Mouse (Mus musculus) cerebellum, postnatal 25 days (tissue): Measurements from ENCODE around the gene Carmil3.

ENCODE experiments used
- DNase-seq, 2 experiments: peaks; one replicate each; pipeline ENCODE4 v3.0.0; 2021; ENCODE audit warnings: mixed read lengths in 2 of 2

Carmil3 gene

DNA sequence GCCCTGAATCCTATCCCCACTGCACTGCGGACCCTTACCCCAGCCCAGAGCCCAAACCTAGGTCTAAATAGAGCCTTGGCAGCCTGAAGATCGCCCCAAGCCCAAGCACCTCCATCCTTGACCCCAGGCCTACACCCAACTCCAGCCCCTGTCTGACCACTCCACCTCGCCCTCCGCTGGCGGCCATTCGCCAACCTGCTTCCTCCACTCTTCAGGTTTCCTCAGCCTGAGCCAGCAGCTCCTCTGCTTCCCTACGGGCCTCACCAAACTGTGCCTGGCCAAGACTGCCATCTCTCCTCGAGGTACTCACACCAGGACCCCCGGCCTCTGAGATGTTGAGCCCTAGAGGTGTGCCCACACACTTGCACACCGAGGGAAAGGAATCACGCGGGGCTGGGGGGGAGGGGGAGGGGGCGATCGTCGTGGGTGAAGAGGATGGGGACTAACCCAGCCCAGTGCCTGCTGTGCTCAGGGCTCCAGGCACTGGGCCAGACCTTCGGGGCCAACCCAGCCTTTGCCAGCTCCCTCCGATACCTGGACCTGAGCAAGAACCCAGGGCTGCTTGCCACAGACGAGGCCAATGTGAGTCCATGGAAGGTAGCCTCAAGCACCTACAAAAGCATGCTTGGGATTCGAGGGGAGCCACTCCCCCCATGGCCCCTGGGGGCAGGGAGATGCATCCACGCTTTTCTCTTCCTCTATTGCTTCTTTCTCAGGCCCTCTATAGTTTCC, 5.2 kb downstream of the Carmil3 start:
- DNase-seq: peak; percentile 73 to 82

DNA sequence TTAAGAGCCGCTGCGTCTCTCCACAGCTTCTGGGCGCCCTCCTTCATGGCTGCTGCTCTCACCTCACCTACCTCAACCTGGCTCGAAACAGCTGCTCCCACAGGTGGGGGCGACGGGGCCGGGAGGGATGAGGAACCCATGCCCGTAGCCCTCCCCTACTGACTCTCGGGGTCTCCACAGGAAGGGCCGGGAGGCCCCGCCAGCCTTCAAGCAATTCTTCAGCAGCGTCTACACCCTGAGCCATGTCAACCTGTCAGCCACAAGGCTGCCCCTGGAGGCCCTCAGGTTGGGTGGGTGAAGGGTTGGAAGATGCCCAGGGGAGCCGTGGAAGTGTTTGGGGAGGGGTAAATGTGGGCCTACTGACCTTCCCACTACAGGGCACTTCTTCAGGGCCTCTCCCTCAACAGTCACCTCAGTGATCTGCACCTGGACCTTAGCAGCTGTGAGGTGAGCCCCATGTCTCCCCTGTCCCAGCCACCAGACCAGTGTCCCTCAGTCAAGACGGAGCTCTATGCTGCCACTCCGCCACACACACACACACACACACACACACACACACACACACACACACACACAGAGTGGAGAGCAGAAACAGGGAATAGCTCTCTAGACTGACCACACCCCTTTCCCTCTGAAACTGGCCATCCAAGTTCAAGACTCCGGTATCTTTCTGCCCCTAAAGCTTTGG, 6.5 kb downstream of the Carmil3 start:
- DNase-seq: no peak

DNA sequence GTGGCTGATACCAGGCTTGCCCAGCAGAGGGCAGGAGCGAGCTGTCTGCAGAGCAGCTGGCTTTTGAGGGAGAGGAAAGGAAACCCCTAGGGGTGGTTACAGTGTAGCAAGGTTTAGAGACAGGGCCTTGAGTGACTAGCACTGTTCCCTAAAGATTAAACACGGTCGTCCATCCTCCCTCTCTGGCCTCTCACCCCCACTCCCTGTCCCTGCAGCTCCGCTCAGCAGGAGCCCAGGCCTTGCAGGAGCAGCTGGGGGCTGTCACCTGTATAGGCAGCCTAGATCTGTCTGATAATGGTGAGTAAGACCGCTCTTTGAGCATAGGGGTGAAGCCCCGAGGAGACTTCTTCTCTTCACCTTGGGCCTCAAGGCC, 7.0 kb downstream of the Carmil3 start:
- DNase-seq: peak; percentile 94 to 95

DNA sequence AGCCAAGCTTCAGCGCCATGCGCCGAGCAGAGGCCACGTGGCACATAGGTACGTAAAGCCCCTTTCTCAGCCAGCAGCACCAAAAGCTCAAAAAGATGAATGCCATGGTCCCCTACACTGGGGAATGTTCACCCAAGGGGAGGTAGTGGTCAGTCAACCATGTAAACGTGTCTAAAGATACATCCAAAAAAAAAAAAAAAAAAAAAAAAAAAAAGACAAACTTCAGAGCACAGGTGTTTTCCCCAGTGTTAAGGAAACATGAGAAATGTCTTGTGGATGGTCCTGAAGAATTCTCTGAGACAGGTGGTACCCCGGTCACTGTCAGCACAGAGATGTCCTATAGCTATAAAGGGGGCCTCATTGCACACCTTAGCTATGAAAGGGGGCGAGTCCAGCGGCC, 15.2 kb downstream of the Carmil3 start:
- no peak for DNase-seq

DNA sequence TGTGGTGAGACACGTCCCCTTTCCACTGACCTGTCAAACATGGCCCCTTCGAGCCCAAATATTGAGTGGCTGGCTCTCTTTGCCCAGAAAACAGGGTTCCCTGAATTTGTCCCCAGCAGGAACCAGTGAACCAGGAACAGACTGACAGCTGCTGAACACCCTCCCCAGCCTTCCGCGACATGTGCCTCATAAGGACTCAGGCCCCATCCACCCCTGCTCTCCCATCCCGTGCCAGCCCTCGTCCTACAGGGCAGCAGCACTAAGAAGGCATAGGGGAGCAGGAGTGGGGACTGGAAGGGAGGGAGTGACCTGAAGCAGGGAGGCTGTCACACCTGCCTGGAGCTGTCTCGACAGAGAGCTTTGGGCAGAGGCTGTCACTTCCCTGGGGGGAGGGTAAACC, 17.4 kb downstream of the Carmil3 start:
- DNase-seq: no peak

DNA sequence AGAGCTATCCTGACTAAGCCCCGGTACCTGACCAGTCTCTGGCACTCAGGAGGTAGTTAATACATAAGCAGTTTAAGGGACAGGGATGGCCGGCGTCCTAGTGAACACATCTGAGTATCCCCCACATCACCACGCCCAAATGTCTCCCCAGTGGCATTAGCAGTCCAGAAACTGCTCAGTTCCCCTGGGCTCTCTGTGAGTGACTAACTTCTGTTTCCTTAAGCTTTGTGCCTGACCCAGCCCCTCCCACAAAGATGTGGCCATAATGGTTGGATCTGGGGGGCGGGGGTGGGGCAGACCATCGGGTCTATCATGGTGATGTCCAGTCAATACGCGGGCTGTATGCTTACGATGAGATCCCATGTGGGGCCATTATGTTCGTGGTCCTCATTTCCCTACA, 19.1 kb downstream of the Carmil3 start:
- no peak for DNase-seq

DNA sequence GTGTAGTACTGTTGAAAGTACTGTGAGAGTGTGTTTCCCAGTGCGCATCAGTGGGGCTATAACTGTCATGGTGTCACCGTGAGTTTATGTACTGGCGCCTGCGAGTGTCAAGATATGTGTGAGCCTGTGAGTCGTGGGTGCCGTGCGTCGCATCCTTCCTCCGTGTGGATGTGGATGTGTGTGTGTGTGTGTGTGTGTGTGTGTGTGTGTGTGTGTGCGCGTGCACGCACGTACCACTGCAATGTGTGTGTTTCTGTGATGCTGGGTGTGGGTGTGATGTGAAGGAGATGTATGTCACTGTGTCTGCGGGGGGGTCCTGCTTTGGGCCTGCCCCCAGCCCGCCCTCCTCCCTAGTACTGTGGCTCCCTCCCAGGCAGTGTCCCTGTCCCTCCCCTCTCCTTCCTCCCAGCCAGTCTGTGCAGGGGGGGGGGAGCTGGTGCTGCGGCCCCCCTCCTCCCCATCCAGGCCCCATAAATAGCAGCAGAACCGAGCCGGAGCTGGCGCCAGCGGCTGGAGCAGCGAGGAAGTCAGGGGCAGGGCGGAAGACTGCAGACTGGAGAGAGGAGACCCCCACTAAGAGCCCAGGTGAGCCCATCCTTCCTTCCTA, 19.8 kb downstream of the Carmil3 start, which contains the start of gene Cpne6:
Cpne6 (plus strand) TSS at position 321 of the 607 bp plus-strand sequence.
- DNase-seq: no peak

DNA sequence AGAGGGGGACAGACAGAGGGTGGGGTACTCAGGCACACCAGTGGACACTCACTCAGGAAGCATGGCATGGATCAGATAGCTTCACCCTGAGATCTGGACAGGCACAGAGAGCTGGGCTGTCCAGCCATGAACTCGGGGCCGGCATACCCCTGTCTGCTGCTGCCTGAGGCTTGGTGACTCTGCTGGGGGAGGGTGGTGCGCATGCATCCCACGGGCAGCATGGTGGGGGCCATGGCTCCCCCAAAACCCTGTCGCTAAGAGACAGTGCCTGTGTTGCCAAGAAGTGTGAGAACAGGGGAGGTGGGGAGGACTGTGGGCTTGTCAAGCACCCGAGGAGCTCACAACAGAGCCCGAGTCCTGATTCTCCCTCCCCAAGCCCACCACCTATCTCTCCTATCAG, 20.6 kb downstream of the Carmil3 start:
- no peak for DNase-seq

DNA sequence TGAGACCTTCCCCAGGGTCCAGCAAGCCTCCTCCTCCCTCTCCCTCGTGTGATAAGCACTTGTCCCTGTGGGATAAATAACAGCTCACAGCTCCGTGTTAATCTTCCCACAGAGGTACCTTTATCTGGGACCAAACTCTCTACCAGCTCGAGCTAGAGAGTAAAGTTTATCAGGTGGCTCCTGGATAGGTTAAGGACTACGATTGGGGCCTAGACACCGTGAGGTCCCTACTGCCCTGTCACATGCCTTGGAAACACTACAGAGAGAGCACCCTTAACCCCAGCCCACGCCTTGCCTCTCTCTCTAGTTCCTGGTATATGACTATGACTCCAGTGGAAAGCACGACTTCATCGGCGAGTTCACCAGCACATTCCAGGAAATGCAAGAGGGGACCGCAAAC, 23.5 kb downstream of the Carmil3 start:
- no peak for DNase-seq

DNA sequence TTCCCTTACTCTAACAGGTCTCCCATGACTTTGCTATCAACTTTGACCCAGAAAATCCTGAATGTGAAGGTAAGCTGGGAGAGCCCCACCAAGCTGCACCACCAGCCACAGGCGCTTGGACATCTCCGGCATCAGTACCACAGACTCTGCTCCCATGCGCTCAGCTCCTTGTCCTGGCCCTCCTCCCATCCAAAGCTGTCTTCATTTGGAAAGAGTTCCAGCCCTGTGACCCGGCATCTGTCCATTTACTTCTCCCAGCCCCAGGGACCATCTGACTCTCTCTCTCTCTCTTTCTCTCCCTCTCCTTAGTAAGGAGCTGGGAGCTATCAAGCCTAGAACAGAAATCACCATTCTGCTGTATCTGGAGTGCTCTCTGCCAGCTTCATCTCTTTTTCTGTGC, 25.4 kb downstream of the Carmil3 start:
- DNase-seq: no peak

DNA sequence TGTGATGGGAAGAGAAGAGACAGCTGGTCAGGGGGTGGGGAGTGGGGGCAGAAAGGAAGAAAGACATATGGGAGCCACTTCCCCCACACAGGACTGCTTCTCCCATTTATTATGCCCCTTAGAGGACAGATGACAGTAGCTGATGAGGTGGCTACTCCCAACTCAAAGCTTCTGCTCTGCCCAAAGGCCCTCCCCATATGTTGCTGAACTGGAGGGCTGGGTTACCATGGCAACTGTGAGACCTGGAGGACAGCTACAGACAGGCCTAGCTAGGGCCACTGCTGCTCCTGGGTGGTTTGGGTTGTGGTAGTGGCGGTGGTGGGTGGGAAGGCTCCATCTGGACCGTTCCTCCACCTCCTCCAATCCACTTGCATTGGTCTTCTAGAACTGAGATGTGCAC, 28.4 kb downstream of the Carmil3 start:
- no peak for DNase-seq

DNA sequence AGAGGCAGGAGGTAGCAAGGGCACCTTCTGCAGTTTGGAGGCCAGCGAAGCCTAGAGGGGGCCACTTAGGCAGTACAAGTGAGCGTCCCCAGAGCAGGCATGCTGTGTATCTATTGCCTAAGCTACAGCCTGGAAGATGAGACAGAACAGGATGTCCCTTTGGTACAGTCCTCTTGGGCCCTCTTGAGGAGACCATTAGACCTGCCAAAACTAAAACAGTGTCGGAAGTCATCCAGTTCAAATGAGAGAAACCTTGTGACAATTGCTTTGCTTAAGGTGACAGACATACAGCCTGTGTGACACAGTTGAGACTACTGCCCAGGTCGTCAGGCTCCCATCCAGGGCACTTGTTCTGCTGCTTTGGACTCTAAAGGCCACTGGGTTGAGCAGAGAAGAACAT, 29.2 kb downstream of the Carmil3 start:
- no peak for DNase-seq

DNA sequence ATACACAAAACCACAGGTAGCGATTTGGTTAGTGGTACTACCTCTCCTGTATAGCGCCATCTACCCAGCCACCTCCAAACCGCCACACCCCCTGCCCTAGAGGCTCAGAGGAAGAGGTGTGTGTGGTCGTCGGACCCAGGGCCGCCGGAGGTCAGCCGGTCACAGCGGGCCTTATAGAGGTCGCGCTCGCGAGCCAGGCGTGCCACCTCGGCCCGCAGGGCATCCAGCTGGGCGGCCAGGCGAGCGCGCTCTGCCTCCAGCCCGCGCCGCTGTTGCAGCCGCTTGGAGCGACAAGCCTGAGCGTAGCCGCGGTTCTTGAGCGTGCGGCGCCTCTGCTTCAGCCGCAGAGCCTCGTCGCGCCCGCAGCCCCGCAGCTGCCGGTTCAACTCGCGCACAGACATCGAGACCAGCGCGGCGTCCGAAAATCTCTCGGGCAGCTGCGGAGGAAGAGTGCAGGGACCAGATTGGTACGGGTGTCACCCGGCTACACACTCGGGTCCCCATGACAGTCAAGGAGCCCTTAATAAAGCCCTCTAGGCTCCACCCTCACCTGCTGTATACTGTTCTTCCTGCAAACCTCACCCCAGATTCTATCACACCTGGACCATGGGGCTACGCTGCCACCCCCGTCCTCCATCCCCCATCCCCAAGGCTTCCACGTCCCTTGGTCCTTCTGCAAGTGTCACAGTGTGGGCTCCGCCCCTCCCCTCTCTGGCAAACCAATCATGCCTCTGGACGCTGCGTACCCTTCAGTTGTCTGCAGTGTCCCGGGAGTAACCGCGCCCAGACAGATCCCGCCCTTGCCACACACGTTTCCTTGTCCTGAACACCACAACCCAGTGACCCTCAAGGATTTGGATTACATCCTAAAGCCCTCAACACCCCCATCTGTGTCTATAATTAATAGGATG, 30.3 kb downstream of the Carmil3 start:
- DNase-seq: peak; percentile 69 to 76

DNA sequence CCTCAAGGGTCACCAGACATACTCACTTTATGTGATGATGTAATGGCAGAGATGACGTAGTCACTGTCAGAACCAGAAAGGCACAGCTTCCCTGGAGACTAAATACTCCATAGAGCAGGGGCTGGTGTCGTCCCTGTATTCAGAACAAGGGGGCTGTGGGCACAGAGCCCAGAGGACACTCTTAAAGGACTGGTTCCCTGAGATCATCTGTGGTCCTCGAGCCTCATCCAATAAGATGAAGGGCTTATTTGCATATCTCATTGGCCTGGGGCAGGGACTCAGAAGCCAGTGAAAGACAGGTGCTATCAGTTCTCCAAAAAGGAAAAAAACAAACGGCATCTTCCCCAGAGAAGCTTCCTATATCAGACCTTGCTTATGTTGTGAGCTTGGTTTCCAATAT, 33.6 kb downstream of the Carmil3 start:
- DNase-seq: no peak

DNA sequence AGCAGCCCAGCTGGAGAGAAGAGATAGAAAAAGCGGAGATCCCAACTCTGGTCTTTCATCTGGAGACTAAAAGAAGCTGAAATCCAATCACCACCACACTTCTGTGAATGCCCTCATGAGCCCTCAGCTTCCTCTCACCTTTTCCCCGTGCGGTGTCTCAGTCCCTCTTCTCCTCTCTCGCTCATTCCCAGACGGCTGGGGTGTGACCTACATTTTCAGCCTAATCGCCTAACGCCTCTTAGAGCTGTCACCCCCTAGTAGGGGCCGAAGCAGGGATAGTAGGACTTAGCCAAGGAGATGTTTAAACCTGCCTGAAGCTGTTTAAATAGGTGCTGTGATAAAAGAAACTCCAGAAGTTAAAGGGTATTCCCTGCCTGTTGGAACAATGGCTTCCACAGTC, 34.3 kb downstream of the Carmil3 start, which contains the start of gene Nrl:
Nrl (minus strand) TSS at position 197 of the 400 bp plus-strand sequence.
- no peak for DNase-seq

DNA sequence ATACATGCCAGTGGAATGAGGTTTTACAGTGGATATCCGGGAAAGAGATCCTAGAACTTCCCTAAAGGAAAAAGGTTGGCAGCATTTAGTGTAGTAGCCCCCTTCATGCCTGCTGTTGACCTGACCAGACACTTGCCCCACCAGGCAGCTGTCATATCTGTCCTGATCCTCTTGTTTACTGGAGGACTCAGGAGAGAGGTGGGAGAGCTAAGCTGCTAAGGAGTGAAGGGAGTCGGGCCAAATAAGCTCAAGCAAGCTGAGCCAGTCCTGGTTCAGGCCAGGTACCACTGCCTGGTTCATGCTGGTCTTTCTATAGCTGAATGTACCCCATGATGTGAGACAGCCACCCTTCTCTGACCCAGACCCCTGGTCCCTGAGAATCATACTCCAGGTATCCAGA, 36.2 kb downstream of the Carmil3 start:
- DNase-seq: no peak

DNA sequence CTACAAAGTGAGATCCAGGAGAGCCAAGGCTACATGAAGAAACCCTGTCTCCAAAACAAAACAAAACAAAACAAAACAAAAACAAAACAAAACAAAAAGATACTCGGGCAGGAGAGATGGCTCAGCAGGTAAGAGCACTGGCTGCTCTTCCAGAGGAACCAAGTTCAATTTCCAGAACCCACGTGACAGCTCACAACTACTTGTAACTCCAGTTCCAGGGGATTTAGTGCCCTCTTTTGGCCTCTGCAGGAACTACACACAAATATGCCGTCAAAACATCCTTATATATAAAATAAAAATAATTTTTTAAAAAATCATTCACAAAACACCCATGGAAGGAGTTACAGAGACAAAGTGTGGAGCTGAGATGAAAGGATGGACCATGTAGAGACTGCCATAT, 37.5 kb downstream of the Carmil3 start:
- DNase-seq: peak in 1 of 2 experiments; percentile 59

DNA sequence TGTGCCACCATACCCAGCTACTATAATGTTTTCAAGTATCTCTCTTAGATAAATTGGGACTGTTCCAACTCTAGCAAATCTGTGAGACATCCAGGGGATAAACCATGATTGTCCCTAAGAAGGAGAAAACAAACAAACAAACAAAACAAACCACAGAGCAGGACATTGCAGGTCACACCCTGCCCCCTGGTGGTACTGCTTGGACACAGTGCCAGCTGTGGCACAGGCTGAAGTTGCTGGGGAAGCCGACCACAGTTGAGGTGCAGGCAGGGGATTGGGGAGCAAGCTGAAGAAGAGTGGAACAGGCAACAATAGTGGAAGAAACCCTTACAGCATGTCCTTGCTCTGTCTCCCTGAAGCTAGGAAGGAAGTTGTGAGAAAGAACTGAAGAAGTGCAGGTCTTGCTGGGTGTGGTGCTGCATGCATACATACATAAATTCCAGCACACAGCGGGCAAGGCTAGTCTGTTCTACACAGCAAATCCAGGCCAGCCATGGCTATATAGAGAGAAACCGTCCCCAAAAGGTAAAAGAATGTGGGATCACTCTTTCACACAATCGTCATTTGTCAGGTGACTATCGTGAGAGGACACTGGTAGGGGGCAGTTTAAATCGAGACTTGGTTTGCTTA, 45.8 kb downstream of the Carmil3 start:
- DNase-seq: peak in 1 of 2 experiments; percentile 66

DNA sequence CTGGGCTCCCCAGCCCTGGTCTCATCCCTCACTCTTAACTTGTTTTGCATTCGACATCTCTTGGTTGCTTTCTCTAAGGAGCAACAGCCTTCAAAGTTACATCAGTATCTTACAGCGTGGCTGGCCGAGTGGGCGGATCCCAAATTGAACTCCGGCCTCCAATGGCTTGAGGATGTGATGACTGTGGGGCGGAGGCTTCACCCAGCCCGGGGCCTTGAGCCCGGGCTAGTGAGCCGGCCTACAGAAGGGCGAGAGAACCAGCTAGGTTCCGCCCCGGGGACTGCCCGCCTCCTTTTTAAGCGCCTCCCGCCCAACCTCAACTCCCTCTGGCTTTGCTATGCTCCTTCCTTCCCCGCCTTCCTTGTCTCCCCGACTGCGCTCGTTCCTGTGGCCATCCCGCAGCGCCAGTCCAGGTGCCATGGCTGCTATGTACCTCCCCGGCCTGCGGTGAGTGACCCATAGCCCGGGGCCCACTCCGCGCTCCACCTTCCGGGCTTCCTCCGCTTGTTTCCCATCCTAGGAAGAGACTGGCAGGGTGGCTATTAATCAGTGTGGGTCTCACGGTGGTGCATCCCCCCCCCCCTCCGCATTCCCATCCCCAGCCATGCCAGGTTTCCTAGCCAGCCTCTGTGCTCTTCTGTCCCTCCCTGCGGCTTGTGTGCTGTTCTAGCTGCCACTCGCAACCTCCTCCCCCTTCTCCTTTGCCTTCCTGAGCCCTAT, 49.8 kb downstream of the Carmil3 start, which contains the start of gene Pck2:
Pck2 (plus strand) TSS at position 200 of the 720 bp plus-strand sequence.
- peak; percentile 89 to 91 for DNase-seq

DNA sequence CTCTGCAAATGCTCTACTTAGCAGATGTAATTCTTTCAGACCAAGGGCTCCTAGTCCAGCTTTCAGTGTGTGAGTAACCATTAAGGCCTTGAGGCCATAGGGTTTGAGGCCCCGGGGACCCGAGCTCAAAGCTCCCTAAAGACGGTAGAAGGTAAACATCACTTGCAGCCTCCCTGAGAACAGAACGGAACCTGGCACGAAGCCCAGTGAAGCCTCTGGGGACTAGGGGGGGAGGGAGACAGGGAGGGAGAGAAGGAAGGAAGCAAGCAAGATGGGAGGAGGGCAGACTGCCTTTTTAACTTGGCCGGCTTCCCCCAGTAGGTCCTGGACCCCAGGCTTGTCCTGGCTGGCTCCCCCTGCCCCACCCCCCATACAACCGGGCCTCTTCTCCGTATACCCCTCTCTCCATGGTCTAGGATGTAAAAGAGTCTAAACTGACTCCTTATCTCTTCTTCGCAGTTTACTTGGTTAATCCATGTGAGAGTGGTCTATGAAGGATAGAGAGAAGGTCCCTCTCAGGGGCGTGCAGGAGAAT, 50.4 kb downstream of the Carmil3 start:
- peak; percentile 87 to 90 for DNase-seq

DNA sequence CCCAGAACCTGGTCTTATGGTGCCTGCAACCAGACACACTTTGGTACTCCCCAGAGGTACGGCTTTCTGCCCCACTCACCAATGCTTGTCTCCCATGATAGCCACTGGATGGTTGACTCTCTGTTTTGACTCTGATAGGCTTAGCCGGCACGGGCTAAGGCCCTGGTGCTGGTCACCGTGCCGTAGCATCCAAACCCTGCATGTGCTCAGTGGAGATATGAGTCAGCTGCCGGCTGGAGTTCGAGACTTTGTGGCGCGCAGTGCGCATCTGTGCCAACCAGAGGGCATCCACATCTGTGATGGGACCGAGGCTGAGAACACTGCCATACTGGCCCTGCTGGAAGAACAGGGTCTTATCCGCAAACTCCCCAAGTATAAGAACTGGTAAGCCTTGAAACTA, 51.8 kb downstream of the Carmil3 start:
- no peak for DNase-seq
